Mouse (Mus musculus) right cerebral cortex, postnatal 10 days (tissue): ENCODE measurements at regions not wholly inside any gene's neighbourhood (a gene's known extent, or its start where the extent isn't known, plus 50 kb on each side); places are given as distances from the start of the nearest gene placed in this dataset.

Source experiments
- DNase-seq, 2 experiments: peaks; one replicate each; pipeline ENCODE4 v3.0.0; 2021; ENCODE audit warnings: low spot score in 2 of 2

GRCm38 (mm10) chr2:137591551-137591950 lies 475.1 kb upstream of the Jag1 start:
- DNase-seq, result no peak

- no peak for DNase-seq
Observed at GRCm38 (mm10) chr2:137581491-137581890, 465.0 kb upstream of the Jag1 start.

DNA sequence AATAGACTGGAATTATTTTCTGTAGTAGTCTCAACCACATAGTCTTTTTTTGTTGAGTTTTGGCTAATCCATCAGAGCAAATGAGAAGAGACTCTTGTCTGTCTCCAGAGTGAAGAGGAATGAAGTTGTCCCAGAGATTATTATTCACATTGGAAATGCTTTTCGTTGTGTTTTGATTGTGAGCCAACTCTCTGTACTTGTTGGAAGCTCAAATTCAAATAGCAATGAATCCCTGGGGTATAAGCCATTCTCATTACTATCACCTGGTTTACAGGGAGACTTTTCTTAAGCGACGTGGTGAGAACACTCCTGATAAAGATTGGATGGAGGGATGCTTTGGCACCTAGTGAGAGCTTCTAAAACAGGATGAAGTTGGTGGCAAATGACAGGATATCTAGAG lies 459.3 kb upstream of the Jag1 start:
- DNase-seq, result no peak

DNA sequence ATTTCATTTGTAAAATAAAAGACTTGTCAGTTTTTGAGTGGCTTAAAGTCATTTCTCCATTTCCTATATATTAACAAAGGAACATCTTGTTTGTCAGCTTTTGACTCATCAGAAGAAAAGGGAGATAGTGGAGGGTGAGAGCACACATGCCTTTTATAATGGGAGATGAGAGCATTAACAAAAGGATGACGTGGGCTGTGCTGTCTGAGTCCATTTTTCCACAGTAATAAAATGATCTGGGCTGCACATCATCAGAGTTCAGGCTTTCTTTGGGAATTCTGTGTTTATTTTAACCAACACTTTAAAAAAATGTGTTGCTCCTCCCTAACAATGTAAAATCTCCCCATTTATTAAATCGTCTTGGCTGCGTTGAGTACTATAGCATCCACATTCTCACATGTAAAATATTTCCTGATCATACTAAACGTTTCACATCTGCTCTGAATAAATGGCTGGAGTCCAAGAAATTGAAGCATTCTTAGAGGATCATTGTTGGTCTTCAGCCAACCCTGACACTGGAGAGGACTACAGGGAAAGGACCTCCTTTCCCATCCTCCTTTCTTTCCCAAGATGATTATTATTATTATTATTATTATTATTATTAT lies 458.5 kb upstream of the Jag1 start:
- no peak for DNase-seq

- DNase-seq, result no peak
Observed at GRCm38 (mm10) chr2:137571146-137571545, 454.7 kb upstream of the Jag1 start.

GRCm38 (mm10) chr2:137566619-137567018 lies 450.2 kb upstream of the Jag1 start:
- DNase-seq, result no peak

- no peak for DNase-seq
Observed at GRCm38 (mm10) chr2:137564064-137564624, 447.7 kb upstream of the Jag1 start.

DNA sequence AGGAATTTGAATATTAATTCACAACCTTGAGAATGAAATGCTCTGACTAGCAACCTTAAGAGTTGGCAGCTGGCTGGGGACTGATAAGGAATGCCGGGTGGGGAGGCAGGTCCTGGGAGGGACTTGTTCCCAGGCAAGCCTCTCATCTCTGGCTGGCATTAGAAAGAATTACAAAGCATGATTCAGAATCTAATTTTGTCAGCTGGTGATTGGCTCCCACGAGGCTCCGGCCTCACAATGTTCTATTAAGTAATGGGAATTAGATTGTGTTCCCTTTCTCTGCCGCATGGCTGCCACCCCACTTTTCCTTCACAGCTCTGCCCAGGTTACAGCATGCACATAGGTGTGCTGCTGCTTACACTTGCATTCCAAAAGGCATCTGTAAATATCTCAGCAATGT lies 443.9 kb upstream of the Jag1 start:
- no peak for DNase-seq

DNA sequence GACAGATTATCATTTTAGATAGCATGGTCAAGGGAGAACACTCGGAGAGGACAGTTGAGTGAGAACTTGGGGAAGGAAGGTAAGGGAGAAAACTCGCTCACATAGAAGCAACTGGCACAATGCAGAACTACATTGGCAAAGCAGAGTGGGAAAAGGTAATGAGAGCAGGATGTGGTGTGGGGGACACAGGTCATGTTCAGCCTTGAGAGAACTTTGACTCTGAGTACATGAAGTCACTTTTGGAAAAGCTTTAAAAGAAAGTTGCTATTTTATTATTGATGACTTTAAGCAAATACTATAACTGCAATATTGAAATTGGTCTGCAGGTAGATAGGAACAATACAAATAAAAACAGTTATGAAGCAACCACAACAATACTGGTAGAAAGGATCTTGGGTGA lies 437.4 kb upstream of the Jag1 start:
- no peak for DNase-seq

DNA sequence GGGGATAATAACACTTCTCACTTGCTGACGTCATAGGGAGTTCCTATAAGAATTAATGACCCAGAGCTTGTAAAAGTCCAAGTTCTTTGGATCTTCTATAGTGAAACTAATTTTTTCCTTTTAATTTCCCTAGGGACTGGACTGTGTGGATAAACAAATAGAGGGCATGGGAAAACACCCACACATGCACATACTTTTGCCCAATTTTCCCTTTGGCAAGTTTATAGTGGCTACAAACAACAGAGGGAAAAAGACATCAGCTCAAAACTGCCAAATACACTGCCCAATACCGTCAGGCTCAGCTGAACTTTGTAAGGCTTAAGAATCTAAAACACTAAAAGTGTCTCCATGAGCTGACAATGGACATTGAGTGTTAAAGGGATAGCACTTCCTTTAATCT lies 420.1 kb upstream of the Jag1 start:
- no peak for DNase-seq

- no peak for DNase-seq
Observed at GRCm38 (mm10) chr2:137516271-137516670, 399.8 kb upstream of the Jag1 start.

GRCm38 (mm10) chr2:137515043-137515442 lies 398.6 kb upstream of the Jag1 start:
- no peak for DNase-seq

DNA sequence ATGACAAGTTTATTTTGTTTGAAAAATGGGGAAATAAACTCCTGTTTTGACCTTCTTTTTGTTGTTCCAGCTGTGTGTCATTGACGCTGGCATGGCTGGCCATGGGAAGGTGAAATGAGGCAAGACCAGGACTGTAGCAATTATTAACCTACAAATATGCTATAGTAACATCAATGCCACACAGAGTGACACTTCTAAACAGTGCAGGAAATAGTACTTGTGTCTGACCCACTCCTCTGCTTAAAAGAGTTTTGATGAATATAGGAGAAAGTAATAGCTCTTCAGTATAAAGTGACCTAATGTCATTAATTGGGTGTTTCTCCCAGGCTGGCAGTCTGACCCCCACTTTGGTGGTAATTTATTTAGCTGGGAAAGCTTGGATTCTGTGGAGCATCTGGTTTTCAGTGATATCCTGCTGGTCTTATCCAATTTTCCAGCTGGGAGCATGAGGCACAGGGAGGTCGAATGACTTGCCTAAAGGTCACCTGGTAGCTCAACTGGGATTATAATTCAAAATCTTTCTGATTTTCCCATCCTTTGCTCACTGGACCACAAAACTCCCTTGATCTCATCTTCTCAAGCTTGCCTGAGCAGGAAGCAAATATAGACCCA lies 397.6 kb upstream of the Jag1 start:
- no peak for DNase-seq

DNA sequence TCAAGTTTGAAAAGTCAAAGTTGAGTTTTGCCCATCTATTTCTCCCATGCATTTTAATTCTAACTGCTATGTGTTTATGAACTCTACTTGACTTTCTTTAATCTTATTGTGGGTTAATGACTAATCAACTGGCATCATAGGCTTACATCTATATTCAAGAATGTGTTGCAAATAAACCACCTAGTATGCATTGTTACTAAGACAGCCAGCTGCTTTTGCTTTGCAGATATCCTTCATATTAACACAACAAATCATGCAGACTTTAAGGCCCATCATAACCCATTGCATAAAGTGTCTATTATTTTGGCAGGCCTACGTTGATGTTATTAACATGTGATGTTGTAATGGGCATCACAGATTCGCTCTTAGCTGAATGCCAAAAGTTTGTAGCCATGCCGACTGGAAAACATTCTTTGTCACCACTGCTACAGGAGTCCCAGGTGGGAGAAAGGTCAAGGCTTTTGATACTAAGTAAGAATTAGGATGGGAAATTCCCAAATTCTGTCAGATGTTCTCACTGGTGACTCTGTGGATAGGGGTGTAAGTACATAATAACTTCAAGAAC lies 394.3 kb upstream of the Jag1 start:
- no peak for DNase-seq

DNA sequence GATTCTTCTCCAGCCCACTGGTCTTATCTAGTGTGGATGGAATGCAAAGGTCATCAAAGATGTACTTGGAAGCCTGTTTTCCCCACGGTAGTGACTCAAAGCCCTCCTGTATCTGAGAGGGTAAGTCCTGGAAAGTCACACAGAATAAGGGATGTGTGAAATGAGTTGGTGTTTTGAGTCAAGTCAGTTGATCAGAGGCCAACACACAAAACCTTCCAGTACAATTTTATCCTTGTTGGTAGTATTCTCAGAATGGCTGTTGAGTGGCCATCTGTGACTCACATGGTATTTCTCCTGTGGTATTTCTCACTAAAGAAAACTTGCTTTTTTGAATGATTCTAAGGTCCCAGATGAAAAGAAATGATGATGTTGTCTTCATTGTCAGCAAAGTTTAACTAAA lies 384.8 kb upstream of the Jag1 start:
- DNase-seq, result no peak

DNA sequence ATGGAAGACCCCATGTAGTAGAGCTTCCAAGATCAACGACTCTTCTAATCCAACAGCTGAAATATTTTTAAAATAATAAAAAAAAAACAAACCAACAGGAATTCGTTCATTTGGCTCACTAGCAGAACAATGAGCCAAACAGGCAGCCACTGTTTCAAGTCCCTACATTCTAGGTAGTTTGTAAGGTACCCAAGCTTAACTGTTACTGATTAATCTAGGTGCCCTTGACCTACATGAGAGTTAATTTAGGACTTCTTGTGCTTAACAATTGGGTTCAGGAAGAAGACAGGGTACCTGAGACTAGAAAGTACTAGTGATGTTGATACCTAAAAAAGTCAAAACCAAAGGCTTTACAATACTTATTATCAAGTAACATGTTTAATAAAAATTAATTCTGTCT lies 381.2 kb upstream of the Jag1 start:
- no peak for DNase-seq

DNA sequence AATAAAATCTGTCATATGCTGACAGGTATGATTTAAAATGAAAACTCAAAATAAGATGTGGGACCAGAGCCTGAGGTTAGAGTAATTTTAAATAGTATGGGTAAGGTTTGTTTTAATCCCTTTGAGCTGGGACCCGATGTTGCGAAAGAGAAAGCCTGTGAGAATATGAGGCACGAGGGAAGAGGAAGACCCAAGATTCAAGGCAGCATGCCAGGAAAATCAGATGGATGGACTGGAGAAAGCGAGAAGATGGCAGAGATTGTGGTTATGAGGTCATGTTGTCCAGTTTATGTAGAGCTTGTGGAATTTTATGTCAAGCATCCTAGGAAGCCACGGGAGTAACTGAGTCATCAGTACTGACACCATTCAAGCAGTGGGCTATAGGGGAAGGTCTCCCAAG lies 377.2 kb upstream of the Jag1 start:
- no peak for DNase-seq

DNA sequence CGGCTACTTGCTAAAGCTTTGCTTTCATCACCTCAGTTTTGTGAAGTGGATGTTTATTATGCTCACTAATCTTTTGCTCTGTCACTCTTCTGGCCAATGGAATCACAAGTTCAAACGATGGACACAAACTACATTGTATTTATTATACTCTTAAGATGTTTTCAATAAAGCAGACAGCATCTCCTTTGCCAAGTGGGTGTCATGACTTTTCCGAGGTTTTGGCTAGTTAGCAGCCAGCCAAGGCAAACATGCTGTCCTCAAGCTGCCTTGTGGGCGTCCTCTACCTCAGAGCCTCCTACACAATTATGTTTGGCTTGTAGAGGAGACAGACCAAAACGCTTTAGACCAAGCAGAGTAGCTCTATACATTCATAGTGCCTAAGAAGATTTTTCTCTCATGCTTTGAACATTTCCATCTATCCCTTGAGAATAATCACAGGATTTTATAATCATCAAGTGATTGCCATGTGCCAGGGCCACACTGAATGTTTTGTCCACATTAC lies 372.8 kb upstream of the Jag1 start:
- no peak for DNase-seq

DNA sequence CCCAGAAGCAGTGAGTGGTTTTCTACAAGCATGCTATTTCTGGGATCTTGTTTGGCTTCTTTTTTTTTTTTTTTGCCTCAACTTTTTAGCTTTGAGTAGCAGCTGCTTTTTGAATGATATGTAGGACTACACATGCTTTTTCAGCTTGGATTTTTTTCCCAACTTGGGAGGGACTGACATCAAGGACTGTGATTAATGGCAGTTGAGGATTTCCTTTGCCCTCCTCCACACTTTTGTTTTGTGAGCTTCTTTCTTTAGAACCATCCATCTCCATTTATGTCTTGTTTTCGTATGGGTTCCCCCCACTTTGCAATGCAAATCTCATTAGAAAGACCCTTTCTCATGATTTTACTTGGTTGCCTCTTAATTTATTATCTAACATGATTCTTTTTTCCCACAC lies 352.3 kb upstream of the Jag1 start:
- DNase-seq, result no peak

GRCm38 (mm10) chr2:137457061-137457753 lies 340.8 kb upstream of the Jag1 start:
- DNase-seq, result no peak

DNA sequence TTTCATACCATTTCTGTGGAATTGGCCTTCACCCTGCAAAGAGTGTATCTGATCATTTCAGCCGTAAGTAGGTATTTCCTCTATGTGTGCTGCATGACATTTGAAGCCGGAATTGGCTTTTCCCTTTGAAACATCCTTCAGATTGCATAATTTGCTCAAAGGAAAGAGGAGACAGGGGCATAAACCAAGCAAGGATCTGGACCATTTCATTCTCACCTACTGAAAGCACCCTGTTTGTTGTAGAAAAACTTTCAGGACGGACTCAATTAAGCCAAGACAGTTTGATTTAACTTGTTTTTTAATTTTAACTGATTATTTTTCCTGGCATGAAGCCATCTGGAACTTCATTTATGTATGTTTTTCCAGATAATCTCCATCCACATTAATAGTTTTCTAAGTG lies 340.0 kb upstream of the Jag1 start:
- DNase-seq, result no peak

- no peak for DNase-seq
Observed at GRCm38 (mm10) chr2:137446919-137447318, 330.5 kb upstream of the Jag1 start.

GRCm38 (mm10) chr2:137437741-137438140 lies 321.3 kb upstream of the Jag1 start:
- no peak for DNase-seq
